Mouse (Mus musculus) CH12.LX (cell line): ENCODE measurements at regions not wholly inside any gene's neighbourhood (a gene's known extent, or its start where the extent isn't known, plus 50 kb on each side); places are given as distances from the start of the nearest gene placed in this dataset.
A peak's percentile ranks its signal among the peaks of the same experiment; 100 is the strongest.

Experiments used
- DNase-seq: peaks from one replicate; pipeline ENCODE4 v3.0.0-alpha.2; 2013; ENCODE audit errors: extremely low read depth
- H3K27ac ChIP-seq: 2 replicates; pipeline ENCODE4 v1.5.1; 2012; ENCODE audit warnings: low read depth, mild to moderate bottlenecking, control low read depth, moderate library complexity; ENCODE audit not compliant: insufficient read depth
- H3K27me3 ChIP-seq: replicated peaks from 2 replicates; pipeline ENCODE3; 2012; ENCODE audit warnings: inconsistent platforms
- H3K36me3 ChIP-seq, 2 experiments: replicated peaks in 1 of 2; 2 replicates each; pipeline versions ENCODE3 to v1.6.1; 2012; ENCODE audit warnings: inconsistent platforms in 1 of 2, low read length in 1 of 2, mild to moderate bottlenecking in 1 of 2, mixed read lengths in 1 of 2, moderate library complexity in 1 of 2; ENCODE audit not compliant: control insufficient read depth in 1 of 2, insufficient read depth in 1 of 2
- H3K4me1 ChIP-seq, 2 experiments: 2 replicates each; pipeline ENCODE4 v1.6.1; 2012; ENCODE audit warnings: inconsistent platforms in 1 of 2, moderate library complexity in 1 of 2; ENCODE audit not compliant: insufficient read depth in 2 of 2, control insufficient read depth in 1 of 2
- H3K4me2 ChIP-seq: 2 replicates; pipeline ENCODE4 v1.6.1; 2012; ENCODE audit warnings: low read depth, mild to moderate bottlenecking, control low read depth; ENCODE audit not compliant: poor library complexity, insufficient read depth, severe bottlenecking
- H3K4me3 ChIP-seq, 3 experiments: fragments of 150-350 bp in 1 of 3; sonication (generic) in 1 of 3; replicated peaks in 1 of 3; 2 replicates each; pipeline versions ENCODE3 to v1.5.1; 2011 to 2012; ENCODE audit warnings: low read depth in 2 of 3, low read length in 2 of 3, mild to moderate bottlenecking in 2 of 3, moderate library complexity in 2 of 3, control low read depth in 1 of 3, improper control_type of control experiment in 1 of 3, inconsistent platforms in 1 of 3, mixed read lengths in 1 of 3; ENCODE audit not compliant: poor library complexity in 1 of 3
- H3K79me2 ChIP-seq: replicated peaks from 2 replicates; pipeline ENCODE4 v1.6.1; 2012; ENCODE audit warnings: mild to moderate bottlenecking, moderate library complexity; ENCODE audit not compliant: control insufficient read depth, poor library complexity, insufficient read depth, severe bottlenecking; ENCODE audit errors: extremely low read depth
- H3K9ac ChIP-seq: 2 replicates; pipeline ENCODE4 v1.6.1; 2012; ENCODE audit warnings: low read depth, mild to moderate bottlenecking, control low read depth, moderate library complexity; ENCODE audit not compliant: insufficient read depth
- H3K9me3 ChIP-seq: replicated peaks from 2 replicates; pipeline ENCODE3; 2012; ENCODE audit warnings: low read length, inconsistent platforms, mixed read lengths
- CTCF ChIP-seq, 2 experiments: IDR thresholded peaks in 1 of 2; conservative IDR thresholded peaks in 1 of 2; 2 replicates each; pipeline ENCODE4 v1.5.1; 2011 to 2012; ENCODE audit warnings: low read depth in 2 of 2, low read length in 2 of 2, improper control_type of control experiment in 1 of 2, inconsistent platforms in 1 of 2, mild to moderate bottlenecking in 1 of 2, moderate library complexity in 1 of 2
- ELF1 ChIP-seq: IDR thresholded peaks from 2 replicates; pipeline ENCODE4 v1.6.1; 2014; ENCODE audit warnings: low read depth, mild to moderate bottlenecking, inconsistent platforms, low read length, improper control_type of control experiment
- EP300 ChIP-seq: IDR thresholded peaks from 2 replicates; pipeline ENCODE4 v1.6.1; 2011; ENCODE audit warnings: low read length, improper control_type of control experiment
- ETS1 ChIP-seq: conservative IDR thresholded peaks from 2 replicates; pipeline ENCODE4 v1.6.1; 2012; ENCODE audit warnings: low read depth, mild to moderate bottlenecking, inconsistent platforms, low read length, improper control_type of control experiment, moderate library complexity
- JUND ChIP-seq: conservative IDR thresholded peaks from 2 replicates; pipeline ENCODE4 v1.6.1; 2011; ENCODE audit warnings: low read depth, low read length, improper control_type of control experiment
- MEF2A ChIP-seq: IDR thresholded peaks from 2 replicates; pipeline ENCODE4 v1.6.1; 2014; ENCODE audit warnings: low read depth, mild to moderate bottlenecking, inconsistent platforms, low read length, improper control_type of control experiment, borderline replicate concordance
- RAD21 ChIP-seq: IDR thresholded peaks from 2 replicates; pipeline ENCODE4 v1.6.1; 2011; ENCODE audit warnings: low read depth, mild to moderate bottlenecking, low read length, improper control_type of control experiment, moderate library complexity
- SMC3 ChIP-seq: IDR thresholded peaks from 2 replicates; pipeline ENCODE4 v1.6.1; 2011; ENCODE audit warnings: low read depth, low read length, improper control_type of control experiment
- USF2 ChIP-seq: conservative IDR thresholded peaks from 2 replicates; pipeline ENCODE4 v1.6.1; 2011; ENCODE audit warnings: low read depth, low read length, improper control_type of control experiment
- ZKSCAN1 ChIP-seq: IDR thresholded peaks from 2 replicates; pipeline ENCODE4 v1.6.1; 2012; ENCODE audit warnings: low read depth, inconsistent platforms, low read length, improper control_type of control experiment, borderline replicate concordance
- dilution Hi-C: fragments of 300-500 bp; cut with MboI; formaldehyde crosslinking; loops from 2 replicates; pipeline ENCODE4 v1.14.3; 2020; ENCODE audit warnings: low sequenced_read_pairs; ENCODE audit not compliant: extremely low pct_unique_long_range_greater_than_20kb, extremely low pct_ligation_motif_present
- in situ Hi-C: fragments of 300-500 bp; cut with MboI; formaldehyde crosslinking; loops from 3 replicates; pipeline ENCODE4 v1.14.3; 2019; ENCODE audit warnings: low sequenced_read_pairs, low pct_ligation_motif_present, low pct_unique_long_range_greater_than_20kb, mixed read lengths

- TF ChIP-seq ZKSCAN1 (no peak), CTCF (conservative IDR thresholded peaks at IDR 0.05 in 1 of 2, IDR thresholded peaks at IDR 0.05 in 1 of 2; ENCODE audit: low read depth in 2 of 2, low read length in 2 of 2) (no peak), EP300 (peak; percentile 43), ELF1 (no peak), ETS1 (peak; percentile 46; the same call in 1 of the 2 replicates)
- Histone ChIP-seq H3K9ac (no peak overlapping the region), H3K4me3 (no peak overlapping the region), H3K4me2 (no peak overlapping the region), H3K4me1 (peaks cover 0 to 3% of the 10 kb centered on the region in 2 experiments; a peak in 1 of 4 replicates), H3K27me3 (no peaks in the 10 kb centered on the region), H3K79me2 (no peaks in the 10 kb centered on the region), H3K9me3 (peaks cover 7% of the 10 kb centered on the region), H3K36me3 (no peaks in the 10 kb centered on the region), H3K27ac (no peak overlapping the region)
- dilution Hi-C loops (no loop called here), in situ Hi-C loops (no loop called here)
- peak; percentile 50 for DNase-seq
Measured at GRCm38 (mm10) chr13:36807961-36808360, 73.0 kb upstream of the Nrn1 start.

- in situ Hi-C loops (loop anchor here (25.0 kb wide), 1 partner anchor 523 kb away; no protein-coding TSS in a partner anchor), dilution Hi-C loops (no loop called here)
- Histone ChIP-seq H3K27ac (no peak overlapping the region), H3K27me3 (no peaks in the 10 kb centered on the region), H3K4me3 (no peak overlapping the region), H3K9me3 (no peaks in the 10 kb centered on the region), H3K79me2 (no peaks in the 10 kb centered on the region), H3K36me3 (no peaks in the 10 kb centered on the region), H3K4me1 (no peaks in the 10 kb centered on the region), H3K9ac (no peak overlapping the region), H3K4me2 (no peak overlapping the region)
- peak; percentile 39 for DNase-seq
- no peak for TF ChIP-seq ZKSCAN1
- peak; percentile 70 for TF ChIP-seq SMC3
- no peak for TF ChIP-seq USF2
- peak; percentile 50 to 74 for TF ChIP-seq CTCF (conservative IDR thresholded peaks at IDR 0.05 in 1 of 2, IDR thresholded peaks at IDR 0.05 in 1 of 2; ENCODE audit: low read depth in 2 of 2, low read length in 2 of 2)
- TF ChIP-seq RAD21, result peak; percentile 83
- TF ChIP-seq MEF2A, result no peak
- TF ChIP-seq JUND, result no peak
- TF ChIP-seq ELF1, result peak; percentile 36; the same call in 1 of the 2 replicates
Measured at GRCm38 (mm10) chr13:36789360-36789759, 54.4 kb upstream of the Nrn1 start.
